Mouse (Mus musculus) neural tube, embryonic 13.5 days (tissue): ENCODE measurements at regions not wholly inside any gene's neighbourhood (a gene's known extent, or its start where the extent isn't known, plus 50 kb on each side); places are given as distances from the start of the nearest gene placed in this dataset.
A peak's percentile ranks its signal among the peaks of the same experiment; 100 is the strongest.

Experiments used
- ATAC-seq: fragments of 200-750 bp; cut with Nextera tagmentation; 2 replicates; pipeline ENCODE4 v1.8.0; 2017; ENCODE audit warnings: low read depth, mild to moderate bottlenecking, moderate TSS enrichment, moderate library complexity
- H3K27ac ChIP-seq: fragments of 300-500 bp; sonication (generic); replicated peaks from 2 replicates; pipeline ENCODE4 v1.5.1; 2015; ENCODE audit warnings: moderate library complexity, mild to moderate bottlenecking, inconsistent platforms
- H3K27me3 ChIP-seq: fragments of 300-500 bp; sonication (generic); 2 replicates; pipeline ENCODE4 v1.6.1; 2015; ENCODE audit warnings: mild to moderate bottlenecking, inconsistent platforms
- H3K36me3 ChIP-seq: fragments of 300-500 bp; sonication (generic); 2 replicates; pipeline ENCODE4 v1.6.1; 2015; ENCODE audit warnings: mild to moderate bottlenecking, inconsistent platforms
- H3K4me1 ChIP-seq: fragments of 300-500 bp; sonication (generic); replicated peaks from 2 replicates; pipeline ENCODE4 v1.6.1; 2015; ENCODE audit warnings: inconsistent platforms
- H3K4me2 ChIP-seq: fragments of 300-500 bp; sonication (generic); 2 replicates; pipeline ENCODE4 v1.6.1; 2015; ENCODE audit warnings: inconsistent platforms, mild to moderate bottlenecking, moderate library complexity
- H3K4me3 ChIP-seq: fragments of 300-500 bp; sonication (generic); 2 replicates; pipeline ENCODE4 v1.5.1; 2015; ENCODE audit warnings: mild to moderate bottlenecking, inconsistent platforms
- H3K9ac ChIP-seq: fragments of 300-500 bp; sonication (generic); 2 replicates; pipeline ENCODE4 v1.6.1; 2015; ENCODE audit warnings: moderate library complexity, mild to moderate bottlenecking, inconsistent platforms
- H3K9me3 ChIP-seq: fragments of 300-500 bp; sonication (generic); 2 replicates; pipeline ENCODE4 v1.6.1; 2016; ENCODE audit warnings: inconsistent platforms
- WGBS: fragments of 180-500 bp; shearing (Covaris S2); methylation state at CpG from one replicate; pipeline ENCODE4 v1.1.7; 2015; 5-methylcytosine and 5-hydroxymethylcytosine counted together

GRCm38 (mm10) chr9:112429196-112429595, 193.5 kb upstream of the Arpp21 start:
- no peak for ATAC-seq
- Histone ChIP-seq H3K4me1 (no peaks in the 10 kb centered on the region), H3K4me3 (no peak overlapping the region), H3K9me3 (no peaks in the 10 kb centered on the region), H3K9ac (no peak overlapping the region), H3K27ac (no peak overlapping the region), H3K36me3 (no peaks in the 10 kb centered on the region), H3K4me2 (no peak overlapping the region), H3K27me3 (no peaks in the 10 kb centered on the region)
- 64% methylated on average over 3 of the region's 3 CpGs for WGBS

- no peaks in the 10 kb centered on the region for H3K27me3 ChIP-seq
- H3K4me1 ChIP-seq: no peaks in the 10 kb centered on the region
- H3K4me3 ChIP-seq: no peak overlapping the region
- no peaks in the 10 kb centered on the region for H3K36me3 ChIP-seq
- no peak overlapping the region for H3K9ac ChIP-seq
- H3K4me2 ChIP-seq: no peak overlapping the region
- peaks cover 7% of the 10 kb centered on the region; the same call in 1 of the 2 replicates for H3K9me3 ChIP-seq
- ATAC-seq: no peak
- no peak overlapping the region for H3K27ac ChIP-seq
Observed at GRCm38 (mm10) chr9:112405772-112406315, 170.1 kb upstream of the Arpp21 start.

- H3K4me3 ChIP-seq: no peak overlapping the region
- H3K27me3 ChIP-seq: no peaks in the 10 kb centered on the region
- 60% methylated on average over 1 of the region's 1 CpGs for WGBS
- ATAC-seq: no peak
- H3K9me3 ChIP-seq: no peaks in the 10 kb centered on the region
- H3K36me3 ChIP-seq: no peaks in the 10 kb centered on the region
- no peak overlapping the region for H3K27ac ChIP-seq
- H3K9ac ChIP-seq: no peak overlapping the region
- no peaks in the 10 kb centered on the region for H3K4me1 ChIP-seq
- H3K4me2 ChIP-seq: no peak overlapping the region
Observed at GRCm38 (mm10) chr9:112370746-112371145, 135.0 kb upstream of the Arpp21 start.

GRCm38 (mm10) chr9:112367291-112367690, 131.6 kb upstream of the Arpp21 start:
- no peak overlapping the region for H3K9ac ChIP-seq
- no peaks in the 10 kb centered on the region for H3K36me3 ChIP-seq
- H3K9me3 ChIP-seq: no peaks in the 10 kb centered on the region
- ATAC-seq: no peak
- H3K27ac ChIP-seq: no peak overlapping the region
- no peaks in the 10 kb centered on the region for H3K4me1 ChIP-seq
- no peak overlapping the region for H3K4me3 ChIP-seq
- H3K27me3 ChIP-seq: no peaks in the 10 kb centered on the region
- H3K4me2 ChIP-seq: no peak overlapping the region

- no peak for ATAC-seq
- Histone ChIP-seq H3K9ac (no peak overlapping the region), H3K27me3 (no peaks in the 10 kb centered on the region), H3K4me2 (no peak overlapping the region), H3K27ac (no peak overlapping the region), H3K4me1 (peaks cover 9% of the 10 kb centered on the region), H3K9me3 (no peaks in the 10 kb centered on the region), H3K36me3 (no peaks in the 10 kb centered on the region), H3K4me3 (no peak overlapping the region)
- whole genome bisulfite sequencing: 89% methylated on average over 3 of the region's 3 CpGs
Observed at GRCm38 (mm10) chr9:112361355-112361754, 125.6 kb upstream of the Arpp21 start.

- Histone ChIP-seq H3K9me3 (no peaks in the 10 kb centered on the region), H3K4me3 (no peak overlapping the region), H3K4me1 (peaks cover 9% of the 10 kb centered on the region), H3K27ac (peak overlapping the region; percentile 62), H3K27me3 (no peaks in the 10 kb centered on the region), H3K36me3 (no peaks in the 10 kb centered on the region), H3K9ac (no peak overlapping the region), H3K4me2 (no peak overlapping the region)
- ATAC-seq: no peak
- WGBS: 49% methylated on average over 5 of the region's 5 CpGs
Observed at GRCm38 (mm10) chr9:112358711-112359298, 123.1 kb upstream of the Arpp21 start.

- Histone ChIP-seq H3K27me3 (no peaks in the 10 kb centered on the region), H3K9ac (no peak overlapping the region), H3K4me3 (no peak overlapping the region), H3K4me1 (no peaks in the 10 kb centered on the region), H3K9me3 (no peaks in the 10 kb centered on the region), H3K27ac (no peak overlapping the region), H3K4me2 (no peak overlapping the region), H3K36me3 (no peaks in the 10 kb centered on the region)
- 90% methylated on average over 3 of the region's 3 CpGs for WGBS
- ATAC-seq: no peak
Observed at GRCm38 (mm10) chr9:112353196-112353595, 117.5 kb upstream of the Arpp21 start.

GRCm38 (mm10) chr9:112348942-112349341, 113.2 kb upstream of the Arpp21 start:
- ATAC-seq: no peak
- H3K4me2 ChIP-seq: no peak overlapping the region
- no peaks in the 10 kb centered on the region for H3K4me1 ChIP-seq
- no peaks in the 10 kb centered on the region for H3K9me3 ChIP-seq
- no peak overlapping the region for H3K9ac ChIP-seq
- H3K4me3 ChIP-seq: no peak overlapping the region
- no peaks in the 10 kb centered on the region for H3K27me3 ChIP-seq
- H3K27ac ChIP-seq: no peak overlapping the region
- no peaks in the 10 kb centered on the region for H3K36me3 ChIP-seq

GRCm38 (mm10) chr9:112344792-112345191, 109.1 kb upstream of the Arpp21 start:
- Histone ChIP-seq H3K27me3 (no peaks in the 10 kb centered on the region), H3K4me3 (no peak overlapping the region), H3K4me2 (no peak overlapping the region), H3K4me1 (no peaks in the 10 kb centered on the region), H3K36me3 (no peaks in the 10 kb centered on the region), H3K9me3 (no peaks in the 10 kb centered on the region), H3K27ac (no peak overlapping the region), H3K9ac (no peak overlapping the region)
- no peak for ATAC-seq
- 51% methylated on average over 1 of the region's 1 CpGs for WGBS

GRCm38 (mm10) chr9:112340363-112340762, 104.6 kb upstream of the Arpp21 start:
- Histone ChIP-seq H3K27ac (no peak overlapping the region), H3K4me2 (no peak overlapping the region), H3K9me3 (no peaks in the 10 kb centered on the region), H3K9ac (no peak overlapping the region), H3K4me1 (no peaks in the 10 kb centered on the region), H3K36me3 (no peaks in the 10 kb centered on the region), H3K27me3 (no peaks in the 10 kb centered on the region), H3K4me3 (no peak overlapping the region)
- ATAC-seq: no peak
- 72% methylated on average over 2 of the region's 2 CpGs for WGBS

GRCm38 (mm10) chr9:112320016-112320415, 84.3 kb upstream of the Arpp21 start:
- Histone ChIP-seq H3K4me2 (no peak overlapping the region), H3K27me3 (no peaks in the 10 kb centered on the region), H3K4me1 (no peaks in the 10 kb centered on the region), H3K9me3 (no peaks in the 10 kb centered on the region), H3K27ac (no peak overlapping the region), H3K4me3 (no peak overlapping the region), H3K36me3 (no peaks in the 10 kb centered on the region), H3K9ac (no peak overlapping the region)
- no peak for ATAC-seq
- WGBS: 47% methylated on average over 5 of the region's 5 CpGs

- no peak overlapping the region for H3K4me3 ChIP-seq
- no peaks in the 10 kb centered on the region for H3K9me3 ChIP-seq
- 83% methylated on average over 5 of the region's 5 CpGs for WGBS
- no peak for ATAC-seq
- no peak overlapping the region for H3K27ac ChIP-seq
- no peak overlapping the region for H3K9ac ChIP-seq
- H3K27me3 ChIP-seq: no peaks in the 10 kb centered on the region
- H3K36me3 ChIP-seq: no peaks in the 10 kb centered on the region
- no peaks in the 10 kb centered on the region for H3K4me1 ChIP-seq
- no peak overlapping the region for H3K4me2 ChIP-seq
Observed at GRCm38 (mm10) chr9:112308950-112309349, 73.2 kb upstream of the Arpp21 start.

- WGBS: 79% methylated on average over 4 of the region's 4 CpGs
- no peak overlapping the region for H3K27ac ChIP-seq
- H3K9ac ChIP-seq: no peak overlapping the region
- ATAC-seq: no peak
- no peaks in the 10 kb centered on the region for H3K4me1 ChIP-seq
- no peak overlapping the region for H3K4me2 ChIP-seq
- no peaks in the 10 kb centered on the region for H3K27me3 ChIP-seq
- H3K36me3 ChIP-seq: no peaks in the 10 kb centered on the region
- no peaks in the 10 kb centered on the region for H3K9me3 ChIP-seq
- no peak overlapping the region for H3K4me3 ChIP-seq
Observed at GRCm38 (mm10) chr9:112307837-112308236, 72.1 kb upstream of the Arpp21 start.
